Mouse (Mus musculus) intestine, postnatal 0 days (tissue): Measurements from ENCODE around the gene Pola2. TPM values are rescaled to one million over a fixed set of nuclear protein-coding genes. Genes with fewer than 3 reads are reported as not detected.

Source experiments
- ATAC-seq: fragments of 200-750 bp; cut with Nextera tagmentation; 2 replicates; pipeline ENCODE4 v1.8.0; 2017; ENCODE audit warnings: mild to moderate bottlenecking, moderate TSS enrichment, moderate library complexity
- H3K27ac ChIP-seq: fragments of 300-500 bp; sonication (generic); 2 replicates; pipeline ENCODE4 v1.5.1; 2014; ENCODE audit warnings: mild to moderate bottlenecking, low read depth, low read length, moderate library complexity
- H3K27me3 ChIP-seq: fragments of 300-500 bp; sonication (generic); replicated peaks from 2 replicates; pipeline ENCODE4 v1.6.1; 2014; ENCODE audit warnings: low read length, mixed read lengths; ENCODE audit not compliant: control insufficient read depth, insufficient read depth
- H3K36me3 ChIP-seq: fragments of 300-500 bp; sonication (generic); 2 replicates; pipeline ENCODE4 v1.6.1; 2014; ENCODE audit warnings: mild to moderate bottlenecking, moderate library complexity; ENCODE audit not compliant: control insufficient read depth, insufficient read depth
- H3K4me1 ChIP-seq: fragments of 300-500 bp; sonication (generic); replicated peaks from 2 replicates; pipeline ENCODE4 v1.6.1; 2014; ENCODE audit warnings: antibody characterized with exemption, low read length, mixed read lengths; ENCODE audit not compliant: control insufficient read depth, insufficient read depth
- H3K4me2 ChIP-seq: fragments of 300-500 bp; sonication (generic); replicated peaks from 2 replicates; pipeline ENCODE4 v1.6.1; 2014; ENCODE audit warnings: low read depth, mild to moderate bottlenecking, moderate library complexity
- H3K4me3 ChIP-seq: fragments of 300-500 bp; sonication (generic); 2 replicates; pipeline ENCODE4 v1.5.1; 2014; ENCODE audit warnings: low read depth, low read length
- H3K9ac ChIP-seq: fragments of 300-500 bp; sonication (generic); 2 replicates; pipeline ENCODE4 v1.6.1; 2014; ENCODE audit warnings: mild to moderate bottlenecking, low read depth, low read length
- H3K9me3 ChIP-seq: fragments of 300-500 bp; sonication (generic); 2 replicates; pipeline ENCODE4 v1.6.1; 2016; ENCODE audit warnings: mixed run types; ENCODE audit not compliant: control insufficient read depth
- CTCF ChIP-seq: sonication (generic); IDR thresholded peaks from 2 replicates; pipeline ENCODE4 v1.5.1; 2016; ENCODE audit warnings: low read depth, mild to moderate bottlenecking, control low read depth, antibody characterized with exemption, moderate library complexity
- WGBS: fragments of 180-500 bp; shearing (Covaris S2); extraction: QIAGEN DNeasy Blood & Tissue Kit; methylation state at CpG from one replicate; pipeline ENCODE4 v1.1.7; 2014; 5-methylcytosine and 5-hydroxymethylcytosine counted together
- polyA plus RNA-seq: library from polyadenylated mRNA; unstranded; fragments of >200 nt; fragmentation: Nextera tagmentation; extraction: Ambion mirVana; gene quantifications from 2 replicates; pipeline ENCODE4 v1.2.1, GENCODE M21; 2015

Gene Pola2
- polyA plus RNA-seq, 1 experiment from 2014 or later: 23.5 TPM

GRCm38 (mm10) chr19:5975112-5975511 is 11.1 kb upstream of the Pola2 start:
- 72% methylated on average over 4 of the region's 4 CpGs for WGBS
- Histone ChIP-seq H3K27me3 (no peaks in the 10 kb centered on the region), H3K4me2 (no peak overlapping the region), H3K4me3 (no peak overlapping the region), H3K4me1 (no peaks in the 10 kb centered on the region; the same call in 1 of the 2 replicates), H3K27ac (no peak overlapping the region), H3K36me3 (no peaks in the 10 kb centered on the region), H3K9ac (no peak overlapping the region), H3K9me3 (no peaks in the 10 kb centered on the region)
- TF ChIP-seq CTCF: no peak
- no peak for ATAC-seq

GRCm38 (mm10) chr19:5967664-5968063 is 3.7 kb upstream of the Pola2 start:
- no peak for TF ChIP-seq CTCF
- Histone ChIP-seq H3K4me1 (no peaks in the 10 kb centered on the region; the same call in 1 of the 2 replicates), H3K9ac (no peak overlapping the region), H3K36me3 (no peaks in the 10 kb centered on the region), H3K27me3 (no peaks in the 10 kb centered on the region), H3K4me2 (no peak overlapping the region), H3K27ac (no peak overlapping the region), H3K4me3 (no peak overlapping the region), H3K9me3 (no peaks in the 10 kb centered on the region)
- ATAC-seq: no peak
- 73% methylated on average over 10 of the region's 10 CpGs for WGBS

DNA sequence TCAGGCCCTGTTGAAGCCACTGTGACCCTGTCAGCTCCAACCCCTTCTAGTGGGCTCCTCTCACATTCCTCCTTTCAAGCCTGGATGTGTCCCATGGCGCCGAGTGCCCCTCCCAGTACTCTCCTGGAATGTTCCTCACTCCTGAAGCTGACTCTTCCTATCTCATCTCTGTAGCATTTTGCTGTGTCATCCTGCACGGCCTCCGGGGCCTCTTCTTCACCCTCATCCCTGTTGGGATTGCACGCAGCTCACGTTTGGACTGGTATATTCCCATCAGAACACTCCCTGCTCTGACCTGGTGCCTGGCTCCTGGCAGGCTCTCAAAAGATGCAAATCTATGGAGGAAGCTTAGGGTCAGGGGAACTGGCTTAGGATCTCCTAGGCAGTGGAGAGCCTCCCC is 2.8 kb upstream of the Pola2 start:
- no peak for ATAC-seq

DNA sequence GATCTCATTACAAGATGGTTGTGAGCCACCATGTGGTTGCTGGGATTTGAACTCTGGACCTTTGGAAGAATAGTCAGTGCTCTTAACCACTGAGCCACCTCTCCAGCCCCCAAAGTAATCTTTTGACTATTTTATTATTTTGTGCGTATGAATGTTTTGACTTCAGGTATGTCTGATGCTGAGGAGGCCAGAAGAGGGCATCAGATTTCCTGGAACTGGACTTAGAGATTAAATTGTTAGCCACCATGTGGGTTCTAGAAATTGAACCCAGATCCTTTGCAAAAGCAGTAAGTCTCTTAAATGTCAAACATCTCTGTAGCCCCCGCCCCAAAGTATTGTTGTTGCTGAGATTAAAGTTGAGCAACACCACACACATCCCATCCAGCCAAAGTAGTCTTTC is 1.9 kb upstream of the Pola2 start:
- no peak overlapping the region for H3K9ac ChIP-seq
- H3K27ac ChIP-seq: no peak overlapping the region
- H3K36me3 ChIP-seq: 0 out of 2 replicates have a peak, but pooled peaks cover 5% of the 10 kb centered on the region
- H3K4me1 ChIP-seq: no peaks in the 10 kb centered on the region; the same call in 1 of the 2 replicates
- no peaks in the 10 kb centered on the region for H3K9me3 ChIP-seq
- 74% methylated on average over 2 of the region's 2 CpGs for WGBS
- no peak; the same call in 1 of the 2 replicates for TF ChIP-seq CTCF
- H3K4me2 ChIP-seq: no peak overlapping the region
- H3K27me3 ChIP-seq: no peaks in the 10 kb centered on the region
- H3K4me3 ChIP-seq: no peak overlapping the region
- no peak for ATAC-seq

More for the DNA sequence above, 2.8 kb upstream of the Pola2 start:
- no peak for TF ChIP-seq CTCF
- Histone ChIP-seq H3K9me3 (no peaks in the 10 kb centered on the region), H3K36me3 (no peaks in the 10 kb centered on the region), H3K4me1 (no peaks in the 10 kb centered on the region; the same call in 1 of the 2 replicates), H3K27me3 (no peaks in the 10 kb centered on the region), H3K4me2 (no peak overlapping the region), H3K27ac (no peak overlapping the region), H3K9ac (no peak overlapping the region), H3K4me3 (no peak overlapping the region)
- WGBS: 74% methylated on average over 6 of the region's 6 CpGs

GRCm38 (mm10) chr19:5965280-5965679 is 1.3 kb upstream of the Pola2 start:
- no peaks in the 10 kb centered on the region for H3K9me3 ChIP-seq
- no peak overlapping the region for H3K9ac ChIP-seq
- WGBS: 5% methylated on average over 4 of the region's 4 CpGs
- no peaks in the 10 kb centered on the region; the same call in 1 of the 2 replicates for H3K4me1 ChIP-seq
- no peak overlapping the region for H3K4me2 ChIP-seq
- 0 out of 2 replicates have a peak, but pooled peaks cover 5% of the 10 kb centered on the region for H3K36me3 ChIP-seq
- no peaks in the 10 kb centered on the region for H3K27me3 ChIP-seq
- no peak overlapping the region for H3K4me3 ChIP-seq
- TF ChIP-seq CTCF: peak; percentile 95
- H3K27ac ChIP-seq: no peak overlapping the region
- peak; percentile 55; the same call in 1 of the 2 replicates for ATAC-seq

GRCm38 (mm10) chr19:5964804-5965203 is 802 bp upstream of the Pola2 start:
- Histone ChIP-seq H3K4me2 (peak overlapping the region; percentile 88; the same call in 1 of the 2 replicates), H3K27me3 (no peaks in the 10 kb centered on the region), H3K9me3 (no peaks in the 10 kb centered on the region), H3K36me3 (0 out of 2 replicates have a peak, but pooled peaks cover 5% of the 10 kb centered on the region), H3K4me3 (0 out of 2 replicates have a peak overlapping the region, but pooled peaks have one; percentile 64), H3K4me1 (no peaks in the 10 kb centered on the region; the same call in 1 of the 2 replicates), H3K27ac (no peak overlapping the region), H3K9ac (no peak overlapping the region)
- no peak for ATAC-seq
- WGBS: 89% methylated on average over 2 of the region's 2 CpGs
- TF ChIP-seq CTCF: no peak
